Mouse (Mus musculus) B cell, adult 62 days (primary cell): Measurements from ENCODE around the gene Psph. TPM values are rescaled to one million over a fixed set of nuclear protein-coding genes. Genes with fewer than 3 reads are reported as not detected.

Experiments used
- total RNA-seq: library from RNA; stranded (reverse); gene quantifications from 4 replicates; pipeline ENCODE4 v1.2.4, GENCODE M21; 2023

The Psph gene
- 11.4 to 15.4 TPM (median 11.7 TPM) in 4 replicates for total RNA-seq

DNA sequence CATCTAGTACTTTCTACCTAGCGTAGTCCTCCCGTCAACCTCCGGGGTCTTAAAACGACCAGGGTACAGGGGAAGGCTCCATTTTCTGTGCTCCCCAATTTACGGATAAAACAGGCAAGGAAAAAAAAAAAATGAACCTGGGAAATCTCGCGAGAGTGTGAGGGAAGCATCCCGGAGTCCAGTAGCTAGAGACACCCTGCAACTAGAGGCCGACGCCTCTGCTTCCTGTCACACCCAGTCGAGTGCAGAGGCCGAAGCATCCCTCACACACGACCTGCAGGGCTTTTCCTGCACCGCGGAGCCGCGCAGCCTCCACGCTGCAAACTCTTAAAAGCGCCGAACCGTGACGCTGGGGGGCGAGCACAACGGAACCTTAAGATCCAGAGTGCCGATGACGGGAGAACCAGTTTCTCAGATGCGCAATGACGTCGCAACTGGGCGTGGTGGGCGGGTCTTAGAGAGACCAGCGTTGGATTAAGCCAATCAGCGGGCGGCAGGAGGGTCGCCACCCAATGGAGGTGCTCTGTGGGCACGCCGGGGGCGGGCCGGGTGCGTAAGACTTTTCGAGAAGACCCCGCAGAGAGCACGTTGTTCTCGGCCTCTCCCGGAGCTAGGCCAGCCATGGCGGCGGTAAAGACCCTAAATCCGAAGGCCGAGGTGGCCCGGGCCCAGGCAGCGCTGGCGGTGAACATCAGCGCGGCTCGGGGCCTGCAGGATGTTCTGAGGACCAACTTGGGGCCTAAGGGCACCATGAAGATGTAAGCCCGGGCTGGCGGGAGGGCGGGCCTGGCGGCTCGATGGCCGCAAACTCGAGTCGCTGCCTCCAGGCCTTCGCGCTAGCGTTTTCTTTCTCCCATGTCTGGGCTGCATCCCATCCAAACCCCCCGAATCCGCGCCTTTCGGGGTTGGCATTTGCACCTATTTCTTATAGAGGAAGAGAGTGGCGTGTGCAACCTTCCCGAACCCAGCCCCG, at the start of gene Psph:
Gene Psph, minus strand, starts transcription at position 632 of the 973 bp plus-strand sequence.

DNA sequence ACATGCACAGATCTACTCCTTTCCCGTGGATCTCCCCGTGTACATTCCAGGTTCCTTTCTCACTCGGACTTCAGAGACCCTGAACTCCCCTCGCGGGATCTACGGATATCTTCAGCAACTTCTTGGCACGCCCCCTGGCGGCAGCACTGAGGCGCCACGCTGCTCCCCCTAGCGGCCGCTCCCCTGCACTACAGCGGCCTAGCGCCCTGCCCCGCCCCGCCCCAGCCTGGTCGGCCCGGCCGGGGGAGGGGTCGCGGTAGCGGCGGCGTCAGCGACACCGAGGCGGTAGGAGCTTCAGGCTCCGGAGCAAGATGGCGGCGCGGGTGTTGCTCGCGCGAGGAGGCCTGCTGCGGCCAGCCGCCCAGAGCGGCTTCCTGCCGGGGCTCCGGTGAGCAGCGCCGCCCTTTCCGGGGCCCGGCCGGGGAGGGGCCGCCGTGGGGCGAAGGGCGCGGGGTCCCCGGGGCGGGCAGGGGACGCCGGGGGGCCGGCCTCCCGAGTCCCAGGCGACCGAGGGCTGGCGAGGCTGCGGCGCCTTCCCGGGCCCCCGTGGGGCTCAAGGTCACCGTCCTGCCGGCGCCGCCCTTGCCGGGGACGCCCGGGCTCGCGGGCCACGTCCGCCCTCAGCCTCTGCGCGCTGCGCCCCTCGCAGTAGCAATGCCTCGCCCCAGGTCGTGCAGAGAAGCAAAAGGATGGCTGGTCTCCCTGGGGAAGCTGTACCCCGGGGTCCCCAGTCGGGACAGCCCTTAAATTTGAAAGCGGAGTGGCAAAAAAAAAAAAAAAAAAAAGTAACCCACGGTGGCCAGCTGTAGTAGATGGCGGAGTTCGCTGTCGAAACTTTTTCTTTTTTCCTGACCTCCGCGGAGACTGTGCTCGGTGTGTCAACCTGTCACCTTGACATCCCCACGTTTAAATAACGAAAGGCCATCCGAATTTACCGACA, 62.1 kb downstream of the Psph start, which contains the start of gene Nipsnap2:
Gene Nipsnap2, plus strand, starts transcription at position 230 of the 940 bp plus-strand sequence.

Other genes with a start within 250 kb of the Psph start
- gene Mmp17, start 203.3 kb downstream of the Psph start, total RNA-seq = 0.85 to 2.1 TPM (median 1.0 TPM) in 4 replicates
- gene Zfp11, start 117.3 kb downstream of the Psph start, total RNA-seq = 1.3 to 1.6 TPM (median 1.5 TPM) in 4 replicates
- not detected in 4 replicates for gene Sept14, start 78.9 kb downstream of the Psph start, total RNA-seq
- 38.5 to 53.4 TPM (median 43.5 TPM) in 4 replicates for gene Mrps17, start 72.0 kb downstream of the Psph start, total RNA-seq
- 29.7 to 39.7 TPM (median 34.7 TPM) in 4 replicates for gene Nipsnap2, start 62.4 kb downstream of the Psph start, total RNA-seq
- gene Sumf2, start 59.5 kb upstream of the Psph start, total RNA-seq = 10.2 to 20.7 TPM (median 13.7 TPM) in 4 replicates
- gene Chchd2, start 100.0 kb upstream of the Psph start, total RNA-seq = 137 to 164 TPM (median 155 TPM) in 4 replicates
- 0.91 to 2.2 TPM (median 1.5 TPM) in 4 replicates for gene Zbed5, start 108.3 kb upstream of the Psph start, total RNA-seq
- 0.33 to 1.2 TPM (median 0.77 TPM) in 4 replicates for gene Phkg1, start 111.1 kb upstream of the Psph start, total RNA-seq
- 0.60 to 4.2 TPM (median 2.5 TPM) in 4 replicates for gene Nupr1l, start 121.1 kb upstream of the Psph start, total RNA-seq
- 10.5 to 12.7 TPM (median 12.3 TPM) in 4 replicates for gene Vkorc1l1, start 154.5 kb upstream of the Psph start, total RNA-seq
- 27.6 to 32.9 TPM (median 30.2 TPM) in 4 replicates for gene Gusb, start 215.6 kb upstream of the Psph start, total RNA-seq
- gene Asl, start 241.8 kb upstream of the Psph start, total RNA-seq = 15.4 to 20.7 TPM (median 16.7 TPM) in 4 replicates
- 23.7 to 27.2 TPM (median 26.9 TPM) in 4 replicates for gene Crcp, start 241.8 kb upstream of the Psph start, total RNA-seq